Mouse (Mus musculus) intestine, postnatal 0 days (tissue): ENCODE results near the gene Zfp638. TPM values are rescaled to one million over a fixed set of nuclear protein-coding genes. Genes with fewer than 3 reads are reported as not detected.
"Not testable (repeated sequence)": the region's sequence is repeated elsewhere in the genome, so short reads cannot be mapped to it uniquely, and the experiment has no call there.

Experiments
- ATAC-seq: fragments of 200-750 bp; cut with Nextera tagmentation; 2 replicates; pipeline ENCODE4 v1.8.0; 2017; ENCODE audit warnings: mild to moderate bottlenecking, moderate TSS enrichment, moderate library complexity
- H3K27ac ChIP-seq: fragments of 300-500 bp; sonication (generic); 2 replicates; pipeline ENCODE4 v1.5.1; 2014; ENCODE audit warnings: mild to moderate bottlenecking, low read depth, low read length, moderate library complexity
- H3K27me3 ChIP-seq: fragments of 300-500 bp; sonication (generic); replicated peaks from 2 replicates; pipeline ENCODE4 v1.6.1; 2014; ENCODE audit warnings: low read length, mixed read lengths; ENCODE audit not compliant: control insufficient read depth, insufficient read depth
- H3K36me3 ChIP-seq: fragments of 300-500 bp; sonication (generic); 2 replicates; pipeline ENCODE4 v1.6.1; 2014; ENCODE audit warnings: mild to moderate bottlenecking, moderate library complexity; ENCODE audit not compliant: control insufficient read depth, insufficient read depth
- H3K4me1 ChIP-seq: fragments of 300-500 bp; sonication (generic); replicated peaks from 2 replicates; pipeline ENCODE4 v1.6.1; 2014; ENCODE audit warnings: antibody characterized with exemption, low read length, mixed read lengths; ENCODE audit not compliant: control insufficient read depth, insufficient read depth
- H3K4me2 ChIP-seq: fragments of 300-500 bp; sonication (generic); replicated peaks from 2 replicates; pipeline ENCODE4 v1.6.1; 2014; ENCODE audit warnings: low read depth, mild to moderate bottlenecking, moderate library complexity
- H3K4me3 ChIP-seq: fragments of 300-500 bp; sonication (generic); 2 replicates; pipeline ENCODE4 v1.5.1; 2014; ENCODE audit warnings: low read depth, low read length
- H3K9ac ChIP-seq: fragments of 300-500 bp; sonication (generic); 2 replicates; pipeline ENCODE4 v1.6.1; 2014; ENCODE audit warnings: mild to moderate bottlenecking, low read depth, low read length
- H3K9me3 ChIP-seq: fragments of 300-500 bp; sonication (generic); 2 replicates; pipeline ENCODE4 v1.6.1; 2016; ENCODE audit warnings: mixed run types; ENCODE audit not compliant: control insufficient read depth
- CTCF ChIP-seq: sonication (generic); IDR thresholded peaks from 2 replicates; pipeline ENCODE4 v1.5.1; 2016; ENCODE audit warnings: low read depth, mild to moderate bottlenecking, control low read depth, antibody characterized with exemption, moderate library complexity
- WGBS: fragments of 180-500 bp; shearing (Covaris S2); extraction: QIAGEN DNeasy Blood & Tissue Kit; methylation state at CpG from one replicate; pipeline ENCODE4 v1.1.7; 2014; 5-methylcytosine and 5-hydroxymethylcytosine counted together
- polyA plus RNA-seq: library from polyadenylated mRNA; unstranded; fragments of >200 nt; fragmentation: Nextera tagmentation; extraction: Ambion mirVana; gene quantifications from 2 replicates; pipeline ENCODE4 v1.2.1, GENCODE M21; 2015

The Zfp638 gene
- polyA plus RNA-seq, 1 experiment from 2014 or later = 21.5 TPM

- no peak for TF ChIP-seq CTCF
- H3K4me1 ChIP-seq = no peaks in the 10 kb centered on the region
- H3K27ac ChIP-seq = peak overlapping the region; percentile 9; the same call in 1 of the 2 replicates
- 57% methylated on average over 4 of the region's 4 CpGs for WGBS
- H3K27me3 ChIP-seq = no peaks in the 10 kb centered on the region
- ATAC-seq = no peak
- peak overlapping the region; percentile 86 for H3K4me2 ChIP-seq
- H3K36me3 ChIP-seq = no peaks in the 10 kb centered on the region
- H3K9ac ChIP-seq = no peak overlapping the region
- no peaks in the 10 kb centered on the region for H3K9me3 ChIP-seq
- no peak overlapping the region for H3K4me3 ChIP-seq
Observed at GRCm38 (mm10) chr6:84009915-84010302, 143.0 kb downstream of the Zfp638 start.

- H3K9me3 ChIP-seq = no peaks in the 10 kb centered on the region
- ATAC-seq = no peak
- H3K27ac ChIP-seq = 0 out of 2 replicates have a peak overlapping the region, but pooled peaks have one; percentile 9
- peak overlapping the region; percentile 86 for H3K4me2 ChIP-seq
- no peak for TF ChIP-seq CTCF
- H3K27me3 ChIP-seq = no peaks in the 10 kb centered on the region
- no peak overlapping the region for H3K9ac ChIP-seq
- WGBS = 62% methylated on average over 8 of the region's 8 CpGs
- H3K4me1 ChIP-seq = no peaks in the 10 kb centered on the region
- H3K36me3 ChIP-seq = no peaks in the 10 kb centered on the region
- no peak overlapping the region for H3K4me3 ChIP-seq
Observed at GRCm38 (mm10) chr6:84010303-84011225, 143.7 kb downstream of the Zfp638 start.

GRCm38 (mm10) chr6:84014961-84015683, 148.2 kb downstream of the Zfp638 start:
- H3K36me3 ChIP-seq, H3K4me3 ChIP-seq, H3K27ac ChIP-seq, H3K9me3 ChIP-seq, H3K9ac ChIP-seq, H3K4me1 ChIP-seq, H3K4me2 ChIP-seq: not testable (repeated sequence)
- TF ChIP-seq CTCF = peak; percentile 52
- WGBS = 52% methylated on average over 4 of the region's 4 CpGs
- ATAC-seq = peak; percentile 54; the same call in 1 of the 2 replicates
- H3K27me3 ChIP-seq = peaks cover 12% of the 10 kb centered on the region; the same call in 1 of the 2 replicates

GRCm38 (mm10) chr6:84016851-84017250, 149.9 kb downstream of the Zfp638 start:
- H3K27me3 ChIP-seq = peaks cover 12% of the 10 kb centered on the region; the same call in 1 of the 2 replicates
- no peaks in the 10 kb centered on the region for H3K36me3 ChIP-seq
- no peak overlapping the region for H3K4me2 ChIP-seq
- H3K9me3 ChIP-seq = no peaks in the 10 kb centered on the region
- peaks cover 5% of the 10 kb centered on the region; the same call in 1 of the 2 replicates for H3K4me1 ChIP-seq
- ATAC-seq = no peak
- H3K27ac ChIP-seq = no peak overlapping the region
- 90% methylated on average over 7 of the region's 7 CpGs for WGBS
- no peak for TF ChIP-seq CTCF
- H3K4me3 ChIP-seq = no peak overlapping the region
- H3K9ac ChIP-seq = no peak overlapping the region

GRCm38 (mm10) chr6:84017392-84017791, 150.5 kb downstream of the Zfp638 start:
- no peak overlapping the region for H3K9ac ChIP-seq
- H3K27me3 ChIP-seq = peaks cover 12% of the 10 kb centered on the region; the same call in 1 of the 2 replicates
- no peaks in the 10 kb centered on the region for H3K36me3 ChIP-seq
- H3K4me2 ChIP-seq = no peak overlapping the region
- H3K4me1 ChIP-seq = peaks cover 5% of the 10 kb centered on the region; the same call in 1 of the 2 replicates
- H3K27ac ChIP-seq = no peak overlapping the region
- no peaks in the 10 kb centered on the region for H3K9me3 ChIP-seq
- 53% methylated on average over 3 of the region's 3 CpGs for WGBS
- no peak for ATAC-seq
- peak; percentile 31; the same call in 1 of the 2 replicates for TF ChIP-seq CTCF
- H3K4me3 ChIP-seq = no peak overlapping the region

GRCm38 (mm10) chr6:84018906-84019550, 152.1 kb downstream of the Zfp638 start:
- Histone ChIP-seq H3K27ac (no peak overlapping the region), H3K36me3 (no peaks in the 10 kb centered on the region), H3K9ac (peak overlapping the region; percentile 40; the same call in 1 of the 2 replicates), H3K27me3 (peaks cover 12% of the 10 kb centered on the region; the same call in 1 of the 2 replicates), H3K9me3 (no peaks in the 10 kb centered on the region), H3K4me1 (peaks cover 5% of the 10 kb centered on the region; the same call in 1 of the 2 replicates), H3K4me3 (peak overlapping the region; percentile 36), H3K4me2 (peak overlapping the region; percentile 68)
- no peak for TF ChIP-seq CTCF
- 0 out of 2 replicates have a peak, but pooled peaks have one; percentile 38 for ATAC-seq
- WGBS = 3% methylated on average over 28 of the region's 28 CpGs
